Mouse (Mus musculus) layer of hippocampus, adult 8-10 months (tissue): ENCODE measurements around the gene Glis1. TPM values are rescaled to one million over a fixed set of nuclear protein-coding genes. Genes with fewer than 3 reads are reported as not detected.

Experiments
- DNase-seq, 2 experiments: peaks; one replicate each; pipeline ENCODE4 v3.0.0; 2022; ENCODE audit warnings: low spot score in 2 of 2
- total RNA-seq, 4 experiments: library from RNA; stranded (reverse); gene quantifications; 2 replicates each; pipeline ENCODE4 v1.2.4; 2022

Gene Glis1
- 1 to 10 TPM in 3 of 4 experiments, under 1 TPM in 1; 0.99 to 3.1 (median 1.6) TPM for total RNA-seq

DNA sequence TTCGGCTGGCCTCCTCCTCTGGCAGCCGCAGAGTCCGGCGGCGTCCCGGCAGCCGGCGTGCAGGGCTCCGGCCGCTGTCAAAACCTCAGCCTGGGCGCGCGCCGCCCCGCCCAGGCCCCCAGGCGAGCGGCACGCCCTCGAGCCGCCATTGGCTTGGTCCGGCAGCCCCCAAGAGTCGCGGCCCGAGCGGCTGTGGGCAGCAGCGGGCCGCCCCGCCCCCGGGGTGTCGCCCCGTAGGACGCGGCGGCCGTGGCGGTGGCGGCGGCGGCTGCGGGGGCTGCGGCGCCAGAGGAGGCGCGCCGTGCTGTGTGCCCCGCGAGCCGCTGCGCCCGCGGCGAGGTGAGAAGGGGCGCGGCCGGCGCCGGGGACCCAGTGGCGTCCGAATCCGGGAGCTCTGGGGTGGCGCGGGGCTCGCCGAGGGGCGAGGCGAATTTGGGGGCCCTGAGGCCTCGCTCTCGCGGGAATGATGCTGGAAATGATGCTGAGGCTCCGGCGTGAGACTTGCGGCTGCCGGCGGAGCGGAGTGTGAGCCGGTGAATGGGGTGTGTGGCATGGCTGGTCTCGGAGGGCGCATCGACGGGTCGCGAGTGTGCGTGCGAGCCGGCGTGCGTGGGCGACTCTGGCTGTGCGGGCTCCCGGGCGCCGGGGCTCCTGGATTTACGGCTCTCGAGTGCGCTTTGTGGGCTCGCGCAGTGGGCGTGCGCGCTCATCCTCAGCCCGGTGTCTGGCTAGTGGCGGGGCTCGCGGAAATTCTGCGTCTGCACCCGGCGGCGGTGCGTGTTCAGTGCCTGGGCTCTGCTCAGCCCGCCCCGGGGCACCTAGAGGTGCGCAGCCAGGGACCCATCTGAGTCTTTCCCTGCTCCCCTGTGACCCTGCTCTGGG lies at the start of gene Glis1:
Gene Glis1 (plus strand): TSS at position 236 of the 882 bp plus-strand sequence.
- peak; percentile 19 to 46 for DNase-seq

DNA sequence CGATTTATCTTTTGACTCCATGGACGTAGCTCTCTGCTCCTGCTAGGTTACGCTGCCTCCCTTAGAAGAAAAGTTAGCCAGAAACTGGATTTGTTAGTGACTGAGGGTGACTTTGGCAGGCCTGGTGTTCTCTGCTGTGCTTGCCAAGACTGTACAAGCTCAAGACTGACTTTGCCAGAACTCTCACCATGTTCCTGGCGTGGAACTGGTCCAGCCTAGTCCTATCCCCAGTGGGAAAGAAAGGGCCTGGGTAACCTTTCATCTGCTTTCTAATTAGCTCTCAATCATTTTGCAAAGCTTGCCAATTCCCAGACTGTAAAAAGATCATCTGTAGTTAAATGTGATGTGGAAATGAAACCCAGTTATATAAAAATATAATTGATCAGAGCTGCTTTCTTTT lies 47.4 kb upstream of the Glis1 start:
- peak; percentile 13 to 51 for DNase-seq

- DNase-seq, result no peak
Measured at GRCm38 (mm10) chr4:107387465-107387864, 46.9 kb upstream of the Glis1 start.

DNA sequence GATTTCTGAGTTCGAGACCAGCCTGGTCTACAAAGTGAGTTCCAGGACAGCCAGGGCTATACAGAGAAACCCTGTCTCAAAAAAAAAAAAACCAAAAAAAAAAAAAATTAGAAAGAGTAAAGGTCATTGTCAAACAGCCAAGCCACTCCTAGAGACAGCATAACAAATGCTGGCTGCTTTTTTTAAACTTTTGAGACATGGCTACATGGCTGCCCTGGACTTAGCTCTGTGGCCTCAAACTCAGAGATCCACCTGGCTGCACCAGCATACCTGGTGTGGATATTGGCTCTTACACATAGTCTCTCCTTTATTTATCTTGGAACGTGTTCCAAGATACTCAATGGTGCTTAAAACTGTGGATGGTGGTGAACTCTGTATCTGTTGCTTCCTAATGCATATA lies 46.1 kb upstream of the Glis1 start:
- DNase-seq, result no peak

- no peak for DNase-seq
Measured at GRCm38 (mm10) chr4:107389345-107389744, 45.0 kb upstream of the Glis1 start.

GRCm38 (mm10) chr4:107393771-107394170 lies 40.6 kb upstream of the Glis1 start:
- no peak for DNase-seq

- no peak for DNase-seq
Measured at GRCm38 (mm10) chr4:107420202-107420601, 14.2 kb upstream of the Glis1 start.

DNA sequence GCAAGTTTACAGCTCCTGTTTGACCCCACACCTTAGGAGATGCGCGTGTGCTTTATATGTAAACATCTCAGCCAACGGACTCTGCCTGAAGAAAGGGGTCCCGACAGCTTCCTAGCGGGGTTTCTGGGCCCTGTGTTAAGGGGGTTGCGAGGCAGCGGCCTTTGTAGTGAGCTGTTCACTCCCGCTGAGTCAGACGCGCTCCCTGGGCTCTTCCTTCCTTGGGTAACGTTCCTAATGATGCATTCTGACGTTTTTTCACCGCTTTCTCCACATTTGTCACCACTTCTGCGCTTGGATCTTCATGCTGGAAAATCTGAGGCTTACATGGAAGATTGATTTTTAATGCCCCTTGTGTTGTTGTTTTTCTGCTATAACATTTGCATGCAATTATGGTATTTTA lies 12.7 kb upstream of the Glis1 start:
- DNase-seq, result no peak

GRCm38 (mm10) chr4:107422176-107422575 lies 12.2 kb upstream of the Glis1 start:
- DNase-seq, result no peak

DNA sequence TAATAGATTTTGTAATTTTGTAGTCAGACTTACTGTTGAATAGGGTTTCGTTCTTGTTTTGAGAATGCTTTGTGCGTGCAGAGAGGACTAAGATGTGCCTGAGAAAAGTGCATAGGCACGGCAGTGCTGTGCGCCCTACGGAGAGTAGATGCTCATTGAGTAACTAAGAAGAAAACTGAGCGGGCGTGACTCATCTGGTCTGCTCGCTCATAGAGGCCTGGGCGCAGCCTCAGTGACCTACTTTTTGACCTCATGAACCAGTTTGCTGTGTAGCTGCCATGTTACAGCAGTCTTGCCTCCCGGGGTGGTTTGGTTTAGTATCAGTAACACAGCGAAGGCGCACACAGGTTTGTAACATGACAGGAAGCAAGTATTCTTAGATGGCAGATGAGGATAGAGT lies 8.8 kb upstream of the Glis1 start:
- DNase-seq, result no peak

DNA sequence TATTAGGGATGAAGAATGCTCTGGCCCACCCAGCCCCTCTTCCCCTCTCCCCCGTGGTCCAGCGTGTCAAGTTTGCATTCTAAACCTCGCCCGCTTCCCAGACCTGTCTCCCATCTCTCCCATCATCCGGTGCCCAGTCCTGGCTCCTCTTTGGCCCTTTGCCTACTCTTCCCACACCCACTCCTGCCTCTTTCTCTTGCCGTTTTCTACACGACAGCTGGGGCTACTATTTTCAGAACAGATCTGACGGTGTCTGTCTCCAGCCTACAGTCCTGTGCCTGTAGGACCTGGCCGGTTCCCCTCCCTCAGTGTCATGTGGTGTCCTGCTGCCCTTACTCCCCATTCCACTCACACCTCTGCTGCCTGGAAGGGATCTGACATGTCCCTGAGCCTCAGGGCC lies 7.8 kb upstream of the Glis1 start:
- DNase-seq, result no peak

GRCm38 (mm10) chr4:107432717-107433116 lies 1.7 kb upstream of the Glis1 start:
- DNase-seq, result peak in 1 of 2 experiments; percentile 58

DNA sequence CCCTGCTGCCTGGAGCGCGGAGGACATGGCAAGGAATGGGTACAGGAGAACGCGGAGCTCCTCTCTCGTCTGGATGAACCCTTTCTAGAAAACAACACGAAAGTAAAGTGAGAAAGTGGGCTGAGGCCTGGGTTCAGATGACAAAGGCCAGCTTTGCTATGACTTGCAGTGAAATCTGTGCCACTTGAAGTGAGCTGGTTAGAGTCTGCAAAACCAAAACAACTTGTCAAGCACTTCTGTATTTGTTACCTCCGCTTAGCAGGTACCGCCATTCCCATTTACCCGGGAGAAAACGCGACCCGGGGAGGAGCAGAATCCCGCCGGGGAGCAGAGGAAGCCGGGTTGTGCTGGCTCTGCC lies 414 bp upstream of the Glis1 start:
- no peak for DNase-seq

- no peak for DNase-seq
Measured at GRCm38 (mm10) chr4:107435238-107435946, 1.0 kb downstream of the Glis1 start.

GRCm38 (mm10) chr4:107436476-107436875 lies 2.1 kb downstream of the Glis1 start:
- no peak for DNase-seq

DNA sequence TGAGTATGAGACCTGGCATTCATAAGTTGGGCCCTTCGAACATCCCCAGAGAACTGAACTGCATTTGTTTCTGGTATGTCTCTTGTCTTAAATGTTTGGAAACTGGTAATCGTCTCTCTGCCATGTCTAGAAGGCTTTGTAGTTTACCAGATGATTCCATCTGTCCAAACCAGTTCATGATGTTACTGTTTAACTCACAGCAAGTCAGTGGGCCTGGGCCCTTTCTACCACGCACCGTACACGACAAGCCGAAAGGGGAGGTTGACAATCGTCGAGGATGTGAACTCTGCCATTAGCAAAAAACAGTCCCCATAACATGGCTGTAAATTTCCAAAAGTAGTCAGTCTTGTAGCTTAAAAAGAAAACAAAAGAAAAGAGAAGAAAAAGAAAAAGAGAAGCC lies 4.3 kb downstream of the Glis1 start:
- DNase-seq, result no peak

- DNase-seq, result no peak
Measured at GRCm38 (mm10) chr4:107440306-107440705, 5.9 kb downstream of the Glis1 start.

GRCm38 (mm10) chr4:107442288-107442687 lies 7.9 kb downstream of the Glis1 start:
- no peak for DNase-seq

DNA sequence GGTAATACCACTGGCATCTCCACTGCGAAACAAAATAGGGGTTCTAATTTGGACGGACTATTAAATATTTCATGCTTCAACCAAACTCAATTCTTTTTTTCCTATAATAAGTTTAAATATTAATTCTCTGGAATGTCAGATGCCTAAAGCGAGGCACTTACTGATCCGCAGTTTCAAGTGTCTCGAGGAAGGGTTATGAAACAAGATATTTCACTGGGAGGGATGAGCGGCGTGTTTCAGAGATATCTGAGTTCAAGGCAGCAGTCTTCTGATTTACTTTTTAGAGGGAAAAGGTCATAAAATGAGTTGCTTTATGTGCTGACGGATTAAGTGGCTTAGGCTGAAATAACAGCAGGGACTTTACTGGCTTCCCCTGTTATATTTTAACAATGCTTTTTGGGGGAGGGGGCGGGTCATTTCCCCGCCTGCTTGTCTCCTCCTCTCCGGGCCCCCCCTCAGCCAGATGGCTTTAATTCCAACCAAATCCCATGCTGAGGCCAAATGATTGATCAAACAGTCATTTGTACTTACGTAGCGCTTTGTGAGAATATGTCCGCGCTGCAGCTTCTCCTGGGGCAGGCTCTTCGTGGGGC lies 8.6 kb downstream of the Glis1 start:
- DNase-seq, result no peak

DNA sequence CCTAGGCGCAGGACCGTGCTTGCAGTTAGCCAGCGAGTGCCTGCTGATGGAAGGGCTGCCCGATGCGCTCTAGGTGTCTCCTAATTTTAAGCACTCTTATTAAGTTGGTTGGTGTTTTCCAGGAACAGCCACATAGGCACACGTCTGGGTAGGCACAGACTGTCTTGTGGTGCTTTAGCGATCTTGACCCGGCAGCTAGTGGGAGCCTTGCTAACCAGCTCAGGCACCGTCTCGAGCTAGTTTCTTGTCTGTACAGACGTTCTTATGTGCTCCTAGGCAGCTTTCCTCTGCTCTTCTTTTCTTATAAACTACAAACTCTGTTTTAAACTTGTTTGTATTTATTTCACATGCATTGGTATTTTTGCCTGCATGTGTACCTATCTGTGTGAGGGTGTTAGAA lies 9.2 kb downstream of the Glis1 start:
- no peak for DNase-seq

- no peak for DNase-seq
Measured at GRCm38 (mm10) chr4:107448481-107448880, 14.1 kb downstream of the Glis1 start.

GRCm38 (mm10) chr4:107449519-107449918 lies 15.1 kb downstream of the Glis1 start:
- DNase-seq, result no peak
